Comparison of ENCODE assay signal across 21 mouse cellular contexts in the genomic region with DNA sequence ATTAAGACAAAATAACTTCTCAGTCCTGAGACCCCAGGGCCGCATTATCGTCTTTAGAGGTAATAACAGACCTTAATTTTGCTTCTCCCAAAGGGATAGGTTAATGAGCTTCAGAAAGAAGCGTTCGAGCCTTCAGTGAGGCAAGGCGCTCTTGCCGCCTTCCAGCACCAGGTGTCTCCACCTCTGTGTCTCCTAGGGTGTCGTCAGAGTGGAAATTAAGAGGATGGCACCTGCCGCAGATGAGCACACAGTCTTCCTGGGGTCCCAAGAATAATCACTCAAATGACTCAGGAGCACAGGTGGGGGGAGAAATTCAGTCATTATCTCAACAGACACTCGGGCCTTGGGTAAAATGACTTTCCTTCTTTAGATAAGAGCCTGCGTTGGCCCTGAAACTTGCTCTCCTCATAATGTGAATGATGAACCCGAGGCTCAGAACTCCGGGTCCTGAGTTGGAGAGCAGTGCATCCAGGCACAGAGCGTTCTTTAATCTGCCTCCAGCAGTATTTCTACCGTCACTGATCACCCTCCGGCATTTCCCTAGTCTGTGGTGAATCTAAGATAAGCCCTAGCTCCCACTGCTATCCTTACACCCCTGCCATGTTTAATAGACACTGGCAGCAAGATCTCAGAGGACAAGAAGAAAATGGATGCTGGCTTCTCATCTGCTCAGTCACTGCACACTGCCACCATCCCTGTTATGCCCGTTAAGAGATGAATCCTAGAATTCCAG. TPM values are rescaled to one million over a fixed set of nuclear protein-coding genes. Genes with fewer than 3 reads are reported as not detected.
DNase-seq lines count a peak whose midpoint lies in the region; ATAC-seq and TF ChIP-seq lines count a peak whose summit lies in the region.
"Had no signal": no experiment of that assay in that cellular context is flagged by ENCODE, and none has a peak within 500 bp of the region (broad histone marks: within the 10 kb centered on the region; RNA-seq: fewer than 3 reads in every experiment).

No protein-coding gene starts in this region.

- H3K4me2 ChIP-seq in forebrain, postnatal 0 days (ENCODE audit: low read depth) = no peak overlapping the region
- no peak overlapping the region for H3K4me2 ChIP-seq in forebrain, embryonic 13.5 days
- no peak overlapping the region for H3K4me2 ChIP-seq in kidney, postnatal 0 days (ENCODE audit: low read length)
- H3K4me2 ChIP-seq in liver, postnatal 0 days (ENCODE audit: low read depth, low read length) = no peak overlapping the region
- H3K4me2 ChIP-seq: embryonic facial prominence, embryonic 12.5 days; forebrain, embryonic 15.5 days; hindbrain, embryonic 12.5 days; limb, embryonic 12.5 days; lung, embryonic 14.5 days; neural tube, embryonic 12.5 days had no signal

- no peaks in the 10 kb centered on the region for H3K27me3 ChIP-seq in forebrain, postnatal 0 days (ENCODE audit: insufficient read depth, low read length)
- no peaks in the 10 kb centered on the region for H3K27me3 ChIP-seq in forebrain, embryonic 13.5 days
- no peaks in the 10 kb centered on the region for H3K27me3 ChIP-seq in kidney, postnatal 0 days (ENCODE audit: insufficient read depth, low read length)
- no peaks in the 10 kb centered on the region for H3K27me3 ChIP-seq in ES-Bruce4 (ENCODE audit: control insufficient read depth, insufficient read depth, low read length, poor library complexity, severe bottlenecking)
- H3K27me3 ChIP-seq in liver, postnatal 0 days (ENCODE audit: insufficient read depth, low read length) = no peaks in the 10 kb centered on the region
- no peaks in the 10 kb centered on the region for H3K27me3 ChIP-seq in thymus, adult 2 months (ENCODE audit: control insufficient read depth, insufficient read depth, low read length)
- H3K27me3 ChIP-seq: embryonic facial prominence, embryonic 12.5 days; forebrain, embryonic 15.5 days; hindbrain, embryonic 12.5 days; limb, embryonic 12.5 days; neural tube, embryonic 12.5 days had no signal

- H3K36me3 ChIP-seq in forebrain, postnatal 0 days (ENCODE audit: insufficient read depth) = peaks cover 62% of the 10 kb centered on the region
- peaks cover 72% of the 10 kb centered on the region for H3K36me3 ChIP-seq in forebrain, embryonic 13.5 days (ENCODE audit: poor library complexity, severe bottlenecking)
- H3K36me3 ChIP-seq in kidney, postnatal 0 days (ENCODE audit: insufficient read depth, low read length) = peaks cover 26% of the 10 kb centered on the region
- H3K36me3 ChIP-seq in ES-Bruce4 (ENCODE audit: control insufficient read depth, insufficient read depth, low read length, poor library complexity, severe bottlenecking) = peaks cover 2% of the 10 kb centered on the region
- peaks cover 45% of the 10 kb centered on the region for H3K36me3 ChIP-seq in liver, postnatal 0 days (replicated peaks; ENCODE audit: insufficient read depth, low read length)
- peaks cover 13% of the 10 kb centered on the region; the same call in 1 of the 2 replicates for H3K36me3 ChIP-seq in thymus, adult 2 months (ENCODE audit: control insufficient read depth, insufficient read depth, low read length)

- TF ChIP-seq EP300 in ES-Bruce4 (IDR thresholded peaks at IDR 0.05; ENCODE audit: insufficient read depth, low read depth, low read length) = no peak
- TF ChIP-seq EP300 in liver, postnatal 0 days (IDR thresholded peaks at IDR 0.05; ENCODE audit: low read depth) = no peak

- H3K9me3 ChIP-seq in forebrain, postnatal 0 days (ENCODE audit: low read length) = no peaks in the 10 kb centered on the region
- no peaks in the 10 kb centered on the region for H3K9me3 ChIP-seq in forebrain, embryonic 13.5 days (replicated peaks)
- H3K9me3 ChIP-seq in kidney, postnatal 0 days (replicated peaks; ENCODE audit: low read length) = no peaks in the 10 kb centered on the region
- H3K9me3 ChIP-seq in ES-Bruce4 (replicated peaks; ENCODE audit: control insufficient read depth, insufficient read depth, low read length, poor library complexity, severe bottlenecking) = no peaks in the 10 kb centered on the region
- H3K9me3 ChIP-seq in liver, postnatal 0 days (ENCODE audit: low read length) = no peaks in the 10 kb centered on the region
- H3K9me3 ChIP-seq: embryonic facial prominence, embryonic 12.5 days; forebrain, embryonic 15.5 days; heart, embryonic 10.5 days; hindbrain, embryonic 12.5 days; limb, embryonic 12.5 days; midbrain, embryonic 10.5 days; neural tube, embryonic 12.5 days had no signal

- no peak overlapping the region for H3K27ac ChIP-seq in forebrain, postnatal 0 days (ENCODE audit: low read depth, low read length)
- H3K27ac ChIP-seq in forebrain, embryonic 13.5 days = no peak overlapping the region
- H3K27ac ChIP-seq in kidney, postnatal 0 days = no peak overlapping the region
- H3K27ac ChIP-seq in ES-Bruce4 (ENCODE audit: insufficient read depth, low read length) = no peak overlapping the region
- no peak overlapping the region for H3K27ac ChIP-seq in liver, postnatal 0 days (ENCODE audit: low read depth)
- no peak overlapping the region for H3K27ac ChIP-seq in thymus, adult 2 months (ENCODE audit: control insufficient read depth, insufficient read depth, low read length)
- H3K27ac ChIP-seq: embryonic facial prominence, embryonic 12.5 days; forebrain, embryonic 15.5 days; heart, embryonic 10.5 days; hindbrain, embryonic 12.5 days; limb, embryonic 12.5 days; midbrain, embryonic 10.5 days; neural tube, embryonic 12.5 days had no signal

- peak; percentile 45 for TF ChIP-seq CTCF in forebrain, postnatal 0 days (IDR thresholded peaks at IDR 0.05; ENCODE audit: low read depth)
- TF ChIP-seq CTCF in kidney, postnatal 0 days (IDR thresholded peaks at IDR 0.05; ENCODE audit: low read depth) = peak; percentile 15; the same call in 1 of the 2 replicates
- peak; percentile 11 for TF ChIP-seq CTCF in ES-Bruce4 (IDR thresholded peaks at IDR 0.05; ENCODE audit: low read depth, low read length)
- peak; percentile 21; the same call in 1 of the 2 replicates for TF ChIP-seq CTCF in liver, postnatal 0 days (IDR thresholded peaks at IDR 0.05; ENCODE audit: low read depth)
- TF ChIP-seq CTCF in thymus, adult 2 months (IDR thresholded peaks at IDR 0.05; ENCODE audit: borderline replicate concordance, control insufficient read depth, extremely low read depth, insufficient read depth, low read length, poor library complexity) = no peak

- DNase-seq in forebrain, postnatal 0 days = no peak
- DNase-seq in kidney, postnatal 0 days (ENCODE audit: low spot score) = no peak
- no peak for DNase-seq in kidney, postnatal 4 days
- DNase-seq in liver, postnatal 0 days = no peak
- no peak for DNase-seq in thymus, adult 18-20 months
- DNase-seq in thymus, adult 2 months = no peak
- DNase-seq: cerebellum, adult 9-11 months; kidney, adult 18-20 months; kidney, postnatal 10 days; lung, embryonic 14.5 days; lung, postnatal 4 days had no signal

- no peak overlapping the region for H3K4me3 ChIP-seq in forebrain, postnatal 0 days (ENCODE audit: low read depth, low read length)
- no peak overlapping the region for H3K4me3 ChIP-seq in forebrain, embryonic 13.5 days
- H3K4me3 ChIP-seq in kidney, postnatal 0 days (replicated peaks; ENCODE audit: low read depth, low read length) = no peak overlapping the region
- H3K4me3 ChIP-seq in ES-Bruce4 (ENCODE audit: low read depth, low read length) = no peak overlapping the region
- no peak overlapping the region for H3K4me3 ChIP-seq in liver, postnatal 0 days (ENCODE audit: low read depth, low read length)
- H3K4me3 ChIP-seq in thymus, adult 2 months (ENCODE audit: control insufficient read depth, insufficient read depth, low read length) = no peak overlapping the region
- H3K4me3 ChIP-seq: embryonic facial prominence, embryonic 12.5 days; forebrain, embryonic 15.5 days; heart, embryonic 10.5 days; hindbrain, embryonic 12.5 days; limb, embryonic 12.5 days; midbrain, embryonic 10.5 days; neural tube, embryonic 12.5 days had no signal

- H3K4me1 ChIP-seq in forebrain, postnatal 0 days (ENCODE audit: insufficient read depth) = no peaks in the 10 kb centered on the region
- no peaks in the 10 kb centered on the region for H3K4me1 ChIP-seq in forebrain, embryonic 13.5 days
- H3K4me1 ChIP-seq in kidney, postnatal 0 days (replicated peaks; ENCODE audit: insufficient read depth, low read length) = no peaks in the 10 kb centered on the region
- no peaks in the 10 kb centered on the region for H3K4me1 ChIP-seq in ES-Bruce4 (ENCODE audit: control insufficient read depth, insufficient read depth, low read length)
- no peaks in the 10 kb centered on the region for H3K4me1 ChIP-seq in liver, postnatal 0 days (ENCODE audit: insufficient read depth)
- H3K4me1 ChIP-seq in thymus, adult 2 months (replicated peaks; ENCODE audit: control insufficient read depth, insufficient read depth, low read length) = no peaks in the 10 kb centered on the region
- H3K4me1 ChIP-seq: embryonic facial prominence, embryonic 12.5 days; forebrain, embryonic 15.5 days; hindbrain, embryonic 12.5 days; limb, embryonic 12.5 days; midbrain, embryonic 10.5 days; neural tube, embryonic 12.5 days had no signal

- ATAC-seq in forebrain, postnatal 0 days = no peak
- no peak for ATAC-seq in forebrain, embryonic 13.5 days
- no peak for ATAC-seq in kidney, postnatal 0 days (replicated peaks; ENCODE audit: low FRiP score, low read depth)
- 0 out of 2 replicates have a peak, but pooled peaks have one; percentile 10 for ATAC-seq in liver, postnatal 0 days
- ATAC-seq: forebrain, embryonic 15.5 days had no signal

- WGBS in forebrain, postnatal 0 days = 88% methylated on average over 16 of the region's 16 CpGs
- 87% methylated on average over 16 of the region's 16 CpGs for WGBS in forebrain, embryonic 13.5 days
- WGBS in kidney, postnatal 0 days = 90% methylated on average over 16 of the region's 16 CpGs
- 77% methylated on average over 16 of the region's 16 CpGs for WGBS in liver, postnatal 0 days (ENCODE audit: insufficient replicate concordance)
- WGBS in thymus, adult 2 months = 96% methylated on average over 16 of the region's 16 CpGs

- TF ChIP-seq POLR2A in ES-Bruce4 (IDR thresholded peaks at IDR 0.05; ENCODE audit: insufficient read depth, low read length) = no peak
- no peak for TF ChIP-seq POLR2A in thymus, adult 2 months (IDR thresholded peaks at IDR 0.05; ENCODE audit: control insufficient read depth, extremely low read depth, insufficient read depth, low read length, poor library complexity)

- no peak overlapping the region for H3K9ac ChIP-seq in forebrain, postnatal 0 days
- H3K9ac ChIP-seq in forebrain, embryonic 13.5 days = no peak overlapping the region
- H3K9ac ChIP-seq in kidney, postnatal 0 days (ENCODE audit: low read depth, low read length) = no peak overlapping the region
- no peak overlapping the region for H3K9ac ChIP-seq in ES-Bruce4 (ENCODE audit: low read depth, poor library complexity, severe bottlenecking)
- H3K9ac ChIP-seq in liver, postnatal 0 days (replicated peaks) = no peak overlapping the region
- H3K9ac ChIP-seq: embryonic facial prominence, embryonic 12.5 days; forebrain, embryonic 15.5 days; hindbrain, embryonic 12.5 days; limb, embryonic 12.5 days; lung, embryonic 14.5 days; neural tube, embryonic 12.5 days had no signal

RNA-seq across cellular contexts. Expression of gene Zcchc17, which starts 8.9 kb away (rescaled TPM):
- total RNA-seq in forebrain, postnatal 0 days (2014; rRNA removed) = 41.3 and 42.7 TPM in 2 replicates
- polyA plus RNA-seq in forebrain, postnatal 0 days (2015; fragmentation: Nextera tagmentation; extraction: Ambion mirVana) = 97.8 and 112 TPM in 2 replicates
- polyA plus RNA-seq in forebrain, embryonic 13.5 days (2015; fragmentation: Nextera tagmentation; extraction: Ambion mirVana) = 84.6 and 90.5 TPM in 2 replicates
- polyA plus RNA-seq in kidney, postnatal 0 days (2015; fragmentation: Nextera tagmentation; extraction: Ambion mirVana) = 68.0 and 71.4 TPM in 2 replicates
- polyA plus RNA-seq in ES-Bruce4 (2011; ENCODE audit: insufficient read depth, insufficient read length, low read depth, missing spikeins) = 21.3 and 25.1 TPM in 2 replicates
- 26.3 and 27.5 TPM in 2 replicates for polyA plus RNA-seq in liver, postnatal 0 days (2015; fragmentation: Nextera tagmentation; extraction: Ambion mirVana)
- polyA plus RNA-seq in thymus, adult 2 months (2012; rRNA removed) = 34.3 and 36.8 TPM in 2 replicates

RNA-seq across cellular contexts. Expression of gene Snrnp40, which starts 9.1 kb away (rescaled TPM):
- 72.9 and 74.3 TPM in 2 replicates for total RNA-seq in forebrain, postnatal 0 days (2014; rRNA removed)
- polyA plus RNA-seq in forebrain, postnatal 0 days (2015; fragmentation: Nextera tagmentation; extraction: Ambion mirVana) = 97.9 and 99.3 TPM in 2 replicates
- polyA plus RNA-seq in forebrain, embryonic 13.5 days (2015; fragmentation: Nextera tagmentation; extraction: Ambion mirVana) = 177 and 180 TPM in 2 replicates
- polyA plus RNA-seq in kidney, postnatal 0 days (2015; fragmentation: Nextera tagmentation; extraction: Ambion mirVana) = 108 and 116 TPM in 2 replicates
- polyA plus RNA-seq in ES-Bruce4 (2011; ENCODE audit: insufficient read depth, insufficient read length, low read depth, missing spikeins) = 84.2 and 88.4 TPM in 2 replicates
- polyA plus RNA-seq in liver, postnatal 0 days (2015; fragmentation: Nextera tagmentation; extraction: Ambion mirVana) = 37.7 and 39.9 TPM in 2 replicates
- 78.4 and 83.6 TPM in 2 replicates for polyA plus RNA-seq in thymus, adult 2 months (2012; rRNA removed)

RNA-seq across cellular contexts. Expression of gene Gm10570, which starts 42.4 kb away (rescaled TPM):
- 1.1 and 1.8 TPM in 2 replicates for total RNA-seq in forebrain, postnatal 0 days (2014; rRNA removed)
- polyA plus RNA-seq in forebrain, postnatal 0 days (2015; fragmentation: Nextera tagmentation; extraction: Ambion mirVana) = 1.0 and 1.2 TPM in 2 replicates
- 0.72 TPM in 1 of 2 replicates, not detected in the other for polyA plus RNA-seq in forebrain, embryonic 13.5 days (2015; fragmentation: Nextera tagmentation; extraction: Ambion mirVana)
- 0.69 and 1.2 TPM in 2 replicates for polyA plus RNA-seq in kidney, postnatal 0 days (2015; fragmentation: Nextera tagmentation; extraction: Ambion mirVana)
- polyA plus RNA-seq in ES-Bruce4 (2011; ENCODE audit: insufficient read depth, insufficient read length, low read depth, missing spikeins) = not detected in 2 replicates
- polyA plus RNA-seq in liver, postnatal 0 days (2015; fragmentation: Nextera tagmentation; extraction: Ambion mirVana) = not detected in 2 replicates
- 0.46 TPM in 1 of 2 replicates, not detected in the other for polyA plus RNA-seq in thymus, adult 2 months (2012; rRNA removed)
- total RNA-seq: monocyte, adult 5-6 weeks had no signal
- polyA plus RNA-seq: embryonic facial prominence, embryonic 12.5 days; limb, embryonic 12.5 days; lung, embryonic 14.5 days; midbrain, embryonic 10.5 days; neural tube, embryonic 12.5 days had no signal

RNA-seq across cellular contexts. Expression of gene Fabp3, which starts 42.5 kb away (rescaled TPM):
- total RNA-seq in forebrain, postnatal 0 days (2014; rRNA removed) = 129 and 201 TPM in 2 replicates
- polyA plus RNA-seq in forebrain, postnatal 0 days (2015; fragmentation: Nextera tagmentation; extraction: Ambion mirVana) = 318 and 358 TPM in 2 replicates
- 46.8 and 49.5 TPM in 2 replicates for polyA plus RNA-seq in forebrain, embryonic 13.5 days (2015; fragmentation: Nextera tagmentation; extraction: Ambion mirVana)
- 542 and 545 TPM in 2 replicates for polyA plus RNA-seq in kidney, postnatal 0 days (2015; fragmentation: Nextera tagmentation; extraction: Ambion mirVana)
- 803 and 870 TPM in 2 replicates for polyA plus RNA-seq in ES-Bruce4 (2011; ENCODE audit: insufficient read depth, insufficient read length, low read depth, missing spikeins)
- 1.3 and 26.0 TPM in 2 replicates for polyA plus RNA-seq in liver, postnatal 0 days (2015; fragmentation: Nextera tagmentation; extraction: Ambion mirVana)
- 18.3 and 222 TPM in 2 replicates for polyA plus RNA-seq in thymus, adult 2 months (2012; rRNA removed)
